Mouse (Mus musculus): ENCODE data around the gene Nrn1. TPM values are rescaled to one million over a fixed set of nuclear protein-coding genes. Genes with fewer than 3 reads are reported as not detected.

Nrn1 gene
- polyA plus RNA-seq, 1 experiment: 0.57 TPM

GRCm38 (mm10) chr13:36716708-36717107 lies 18.2 kb downstream of the Nrn1 start:
- WGBS: 78% methylated on average over 2 of the region's 2 CpGs
- Histone ChIP-seq H3K27ac (ENCODE audit: insufficient read depth, low read length) (no peak overlapping the region), H3K36me3 (ENCODE audit: control insufficient read depth, insufficient read depth, low read length) (no peaks in the 10 kb centered on the region), H3K4me1 (ENCODE audit: control insufficient read depth, insufficient read depth, insufficient read length) (no peaks in the 10 kb centered on the region), H3K27me3 (ENCODE audit: control insufficient read depth, insufficient read depth, low read length) (0 out of 2 replicates have a peak, but pooled peaks cover 1% of the 10 kb centered on the region), H3K4me3 (ENCODE audit: extremely low read depth, insufficient read depth, insufficient read length) (no peak overlapping the region)
- TF ChIP-seq CTCF (IDR thresholded peaks at IDR 0.05; ENCODE audit: extremely low read depth, insufficient read depth, insufficient read length, insufficient replicate concordance) (no peak), POLR2A (IDR thresholded peaks at IDR 0.05; ENCODE audit: low read depth, low read length) (no peak)
- DNase-seq (ENCODE audit: low read depth in 1 of 2, low spot score in 2 of 2): no peak

GRCm38 (mm10) chr13:36714101-36714500 lies 20.8 kb downstream of the Nrn1 start:
- Histone ChIP-seq H3K36me3 (ENCODE audit: control insufficient read depth, insufficient read depth, low read length) (no peaks in the 10 kb centered on the region), H3K27ac (ENCODE audit: insufficient read depth, low read length) (no peak overlapping the region), H3K4me1 (ENCODE audit: control insufficient read depth, insufficient read depth, insufficient read length) (no peaks in the 10 kb centered on the region), H3K4me3 (ENCODE audit: extremely low read depth, insufficient read depth, insufficient read length) (no peak overlapping the region), H3K27me3 (ENCODE audit: control insufficient read depth, insufficient read depth, low read length) (no peaks in the 10 kb centered on the region)
- TF ChIP-seq CTCF (IDR thresholded peaks at IDR 0.05; ENCODE audit: extremely low read depth, insufficient read depth, insufficient read length, insufficient replicate concordance) (no peak), POLR2A (IDR thresholded peaks at IDR 0.05; ENCODE audit: low read depth, low read length) (no peak)
- DNase-seq (ENCODE audit: low read depth in 1 of 2, low spot score in 2 of 2): no peak
- WGBS: 85% methylated on average over 2 of the region's 2 CpGs

DNA sequence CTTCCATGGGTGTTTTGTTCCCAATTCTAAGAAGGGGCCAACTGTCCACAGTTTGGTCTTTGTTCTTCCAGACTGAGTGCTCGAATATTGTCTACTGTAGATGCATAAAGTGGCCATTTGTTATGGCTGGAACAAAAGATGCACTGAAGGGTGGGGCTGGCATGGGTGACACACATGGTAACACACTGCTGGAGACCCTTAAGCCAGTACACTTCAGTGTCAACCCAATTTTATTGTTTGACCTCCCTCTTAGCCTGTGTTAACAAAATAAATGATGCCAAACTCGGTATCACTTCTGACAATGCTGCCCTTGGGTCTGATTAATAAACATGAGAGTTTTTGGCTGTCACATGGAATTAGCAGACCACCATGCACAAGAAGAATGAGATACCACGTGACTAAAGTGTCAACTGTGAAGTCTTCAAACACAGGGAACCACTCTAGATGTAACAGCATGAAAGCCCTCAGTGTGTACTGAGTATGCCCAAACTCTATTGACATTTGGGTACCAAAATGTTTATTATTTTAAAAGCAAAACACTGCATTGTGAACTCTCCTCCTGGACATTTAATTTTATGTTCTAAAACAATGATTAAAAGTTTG lies 27.7 kb downstream of the Nrn1 start:
- no peak for DNase-seq (ENCODE audit: low read depth in 1 of 2, low spot score in 2 of 2)
- H3K27ac ChIP-seq (ENCODE audit: insufficient read depth, low read length): no peak overlapping the region
- no peak overlapping the region for H3K4me3 ChIP-seq (ENCODE audit: extremely low read depth, insufficient read depth, insufficient read length)
- 75% methylated on average over 3 of the region's 3 CpGs for WGBS
- no peaks in the 10 kb centered on the region for H3K36me3 ChIP-seq (ENCODE audit: control insufficient read depth, insufficient read depth, low read length)
- no peak for TF ChIP-seq CTCF (IDR thresholded peaks at IDR 0.05; ENCODE audit: extremely low read depth, insufficient read depth, insufficient read length, insufficient replicate concordance)
- no peaks in the 10 kb centered on the region for H3K27me3 ChIP-seq (ENCODE audit: control insufficient read depth, insufficient read depth, low read length)
- H3K4me1 ChIP-seq (ENCODE audit: control insufficient read depth, insufficient read depth, insufficient read length): no peaks in the 10 kb centered on the region

DNA sequence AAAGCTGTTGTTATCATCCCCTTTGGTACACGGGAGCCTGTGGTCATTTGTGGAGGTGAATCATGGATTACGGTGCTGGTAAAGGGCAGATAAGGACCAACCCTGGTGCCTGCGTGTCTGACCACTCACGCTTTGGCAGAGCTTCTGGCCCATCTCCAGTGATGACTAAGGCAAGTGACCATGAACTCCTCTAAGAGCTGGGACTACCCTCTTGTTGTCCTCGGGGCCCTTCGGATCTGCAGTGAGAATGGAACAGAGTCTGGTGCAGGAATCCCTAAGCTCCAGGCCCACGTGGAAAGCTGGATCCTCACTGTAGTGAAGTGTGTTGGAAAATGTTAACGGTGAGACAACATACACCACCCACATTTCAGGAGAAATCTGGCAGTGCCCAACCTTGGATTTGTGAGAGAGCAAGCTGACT lies 38.6 kb downstream of the Nrn1 start:
- WGBS: 62% methylated on average over 8 of the region's 8 CpGs
- Histone ChIP-seq H3K36me3 (ENCODE audit: control insufficient read depth, insufficient read depth, low read length) (no peaks in the 10 kb centered on the region), H3K4me3 (ENCODE audit: extremely low read depth, insufficient read depth, insufficient read length) (no peak overlapping the region), H3K27me3 (ENCODE audit: control insufficient read depth, insufficient read depth, low read length) (no peaks in the 10 kb centered on the region), H3K4me1 (ENCODE audit: control insufficient read depth, insufficient read depth, insufficient read length) (no peaks in the 10 kb centered on the region), H3K27ac (ENCODE audit: insufficient read depth, low read length) (no peak overlapping the region)
- no peak for DNase-seq (ENCODE audit: low read depth in 1 of 2, low spot score in 2 of 2)
- TF ChIP-seq CTCF (IDR thresholded peaks at IDR 0.05; ENCODE audit: extremely low read depth, insufficient read depth, insufficient read length, insufficient replicate concordance) (no peak), POLR2A (IDR thresholded peaks at IDR 0.05; ENCODE audit: low read depth, low read length) (no peak)

GRCm38 (mm10) chr13:36695516-36696201 lies 39.3 kb downstream of the Nrn1 start:
- WGBS: 6% methylated on average over 7 of the region's 7 CpGs
- no peak for DNase-seq (ENCODE audit: low read depth in 1 of 2, low spot score in 2 of 2)
- H3K27me3 ChIP-seq (ENCODE audit: control insufficient read depth, insufficient read depth, low read length): no peaks in the 10 kb centered on the region
- H3K4me1 ChIP-seq (ENCODE audit: control insufficient read depth, insufficient read depth, insufficient read length): no peaks in the 10 kb centered on the region
- H3K4me3 ChIP-seq (ENCODE audit: extremely low read depth, insufficient read depth, insufficient read length): no peak overlapping the region
- TF ChIP-seq CTCF (IDR thresholded peaks at IDR 0.05; ENCODE audit: extremely low read depth, insufficient read depth, insufficient read length, insufficient replicate concordance): no peak
- TF ChIP-seq POLR2A (IDR thresholded peaks at IDR 0.05; ENCODE audit: low read depth, low read length): no peak
- H3K36me3 ChIP-seq (ENCODE audit: control insufficient read depth, insufficient read depth, low read length): no peaks in the 10 kb centered on the region
- H3K27ac ChIP-seq (ENCODE audit: insufficient read depth, low read length): no peak overlapping the region

- Histone ChIP-seq H3K27me3 (ENCODE audit: control insufficient read depth, insufficient read depth, low read length) (no peaks in the 10 kb centered on the region; the same call in 1 of the 2 replicates), H3K4me3 (ENCODE audit: extremely low read depth, insufficient read depth, insufficient read length) (no peak overlapping the region), H3K4me1 (ENCODE audit: control insufficient read depth, insufficient read depth, insufficient read length) (no peaks in the 10 kb centered on the region), H3K27ac (ENCODE audit: insufficient read depth, low read length) (no peak overlapping the region), H3K36me3 (ENCODE audit: control insufficient read depth, insufficient read depth, low read length) (no peaks in the 10 kb centered on the region)
- TF ChIP-seq CTCF (IDR thresholded peaks at IDR 0.05; ENCODE audit: extremely low read depth, insufficient read depth, insufficient read length, insufficient replicate concordance): no peak
- TF ChIP-seq POLR2A (IDR thresholded peaks at IDR 0.05; ENCODE audit: low read depth, low read length): no peak
- no peak for DNase-seq (ENCODE audit: low read depth in 1 of 2, low spot score in 2 of 2)
- 84% methylated on average over 4 of the region's 4 CpGs for WGBS
These were observed 51.4 kb downstream of the Nrn1 start for GRCm38 (mm10) chr13:36683581-36683980.
